Mouse (Mus musculus) left cerebral cortex, postnatal 36 days (tissue): Measurements from ENCODE around the gene Ncoa7. TPM values are rescaled to one million over a fixed set of nuclear protein-coding genes. Genes with fewer than 3 reads are reported as not detected.
"Not testable (repeated sequence)": the region's sequence is repeated elsewhere in the genome, so short reads cannot be mapped to it uniquely, and the experiment has no call there.

Source experiments
- DNase-seq, 2 experiments: peaks; one replicate each; pipeline ENCODE4 v3.0.0; 2021 to 2022; ENCODE audit warnings: low spot score in 2 of 2, mixed read lengths in 1 of 2
- intact Hi-C: fragments of 180-260 bp; cut with DNase I; formaldehyde crosslinking; loops from one replicate; pipeline ENCODE4 v1.15.1; 2025
- total RNA-seq, 2 experiments: library from RNA; stranded (reverse); gene quantifications; 2 replicates each; pipeline ENCODE4 v1.2.3; 2021

The Ncoa7 gene
- total RNA-seq, 2 experiments from 2014 or later: 105 to 109 TPM

DNA sequence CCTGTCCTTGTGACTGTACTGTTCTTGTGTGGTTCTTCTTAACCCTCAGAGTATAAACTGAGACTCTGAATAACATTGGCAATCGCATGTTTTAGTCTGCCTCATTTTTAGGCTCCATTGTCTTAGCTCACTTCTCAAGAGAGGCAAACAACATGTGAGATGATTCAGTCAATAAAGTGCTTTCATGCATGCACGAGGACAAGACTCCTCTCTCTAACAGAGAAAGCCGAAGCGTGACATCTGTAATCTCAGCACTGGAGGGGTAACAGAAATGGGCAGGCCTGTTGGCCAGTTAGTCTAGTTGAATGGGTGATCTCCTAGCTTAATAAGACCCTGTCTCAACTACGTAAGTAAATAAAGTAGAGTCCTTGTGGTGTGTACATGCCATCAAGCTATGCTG is 95.1 kb downstream of the Ncoa7 start:
- intact Hi-C loops: no loop called here

DNA sequence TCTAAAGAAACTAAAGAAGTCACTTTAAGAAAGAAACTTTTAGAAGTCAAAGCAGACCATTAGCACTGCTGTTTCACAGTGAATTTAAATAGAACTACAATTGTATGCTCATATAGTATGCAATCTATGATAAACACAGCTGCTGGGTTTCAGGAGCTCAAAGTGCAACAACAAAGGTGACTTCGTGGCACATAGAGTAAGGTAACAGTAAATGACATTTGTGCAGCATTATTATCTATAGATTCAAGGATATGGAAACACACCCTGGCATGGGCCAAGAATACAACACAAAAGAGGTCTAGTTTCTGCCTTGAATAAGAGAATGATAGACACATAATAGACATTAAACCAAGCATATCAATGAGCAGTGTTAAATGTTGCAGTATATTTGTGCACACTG is 100.5 kb downstream of the Ncoa7 start:
- no peak for DNase-seq
- intact Hi-C loops: no loop called here

More for the DNA sequence above, 95.1 kb downstream of the Ncoa7 start:
- DNase-seq: no peak

DNA sequence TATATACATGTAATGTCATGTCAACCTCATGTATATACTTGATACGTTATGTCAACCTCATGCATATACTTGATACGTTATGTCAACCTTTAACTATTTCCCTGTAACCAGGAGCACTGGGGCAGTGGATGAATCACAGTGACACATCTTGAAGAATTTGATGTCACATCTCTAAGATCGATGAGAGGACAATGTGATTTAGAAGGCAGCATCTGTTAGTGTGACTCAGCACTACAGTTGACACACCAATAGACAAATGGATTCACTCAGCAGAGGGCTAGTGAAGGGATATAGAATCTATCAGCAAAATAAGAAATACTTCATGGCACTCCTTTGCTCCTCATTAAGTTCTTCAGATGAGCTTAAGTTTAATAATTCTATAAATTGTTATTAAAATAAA is 116.3 kb downstream of the Ncoa7 start:
- intact Hi-C loops: no loop called here
- DNase-seq: no peak

DNA sequence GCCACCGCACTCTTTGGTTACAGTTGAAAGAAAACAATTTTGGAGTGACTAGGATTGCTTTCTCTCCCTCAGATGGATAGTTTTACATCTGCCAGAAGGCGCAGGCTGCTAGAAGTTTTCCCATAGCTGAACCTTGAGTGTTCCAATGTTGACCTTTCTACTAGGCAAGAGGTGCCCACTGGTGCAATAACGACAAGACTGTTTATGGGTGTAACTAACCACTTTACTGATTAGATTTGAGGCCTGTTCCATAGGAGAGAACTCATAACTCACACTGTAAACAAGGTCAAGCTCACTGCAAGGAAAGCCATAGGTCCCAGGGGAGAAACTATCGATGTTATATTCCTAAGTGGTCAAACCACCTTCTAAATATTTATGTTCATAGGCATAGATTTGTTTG is 119.7 kb downstream of the Ncoa7 start:
- intact Hi-C loops: no loop called here
- DNase-seq: no peak

DNA sequence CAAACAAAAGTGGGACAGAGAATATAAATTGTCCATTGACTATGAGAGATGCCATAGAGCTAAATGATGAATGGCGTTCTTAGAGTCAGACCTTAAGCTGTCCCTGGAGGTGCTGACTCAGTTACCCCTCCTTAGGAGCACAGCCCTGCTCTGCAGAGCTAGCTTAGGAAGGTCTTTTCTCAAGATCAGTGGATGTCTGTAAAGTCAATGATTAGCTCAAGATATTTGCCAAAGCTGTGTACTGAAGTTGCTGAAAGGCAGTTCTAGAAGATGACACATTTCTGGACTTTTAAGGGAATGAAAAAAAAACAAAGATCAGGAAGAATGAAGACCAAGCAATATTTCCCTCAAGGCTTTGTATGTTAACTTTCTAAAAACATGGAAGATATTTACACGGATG is 123.4 kb downstream of the Ncoa7 start:
- intact Hi-C loops: no loop called here
- DNase-seq: no peak

DNA sequence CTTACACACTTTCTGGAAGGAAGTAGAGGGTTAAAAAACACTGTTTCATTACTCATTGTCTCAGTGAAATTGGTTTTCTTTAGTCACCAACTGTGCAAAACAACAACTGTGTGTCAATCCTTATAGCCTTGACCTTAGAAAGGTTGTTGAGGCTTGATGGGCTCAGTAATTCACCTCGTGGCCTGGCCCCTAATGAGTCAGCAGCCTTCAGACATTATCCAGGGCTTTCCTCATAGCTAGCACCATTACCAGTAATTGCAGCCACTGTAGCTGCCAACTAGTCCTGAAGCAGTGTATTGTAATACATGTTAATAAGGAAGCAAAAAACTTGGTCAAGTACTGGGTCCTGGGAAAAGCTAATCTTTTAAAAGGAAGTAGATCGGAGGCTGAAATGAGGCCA is 125.1 kb downstream of the Ncoa7 start:
- no peak for DNase-seq
- intact Hi-C loops: no loop called here

DNA sequence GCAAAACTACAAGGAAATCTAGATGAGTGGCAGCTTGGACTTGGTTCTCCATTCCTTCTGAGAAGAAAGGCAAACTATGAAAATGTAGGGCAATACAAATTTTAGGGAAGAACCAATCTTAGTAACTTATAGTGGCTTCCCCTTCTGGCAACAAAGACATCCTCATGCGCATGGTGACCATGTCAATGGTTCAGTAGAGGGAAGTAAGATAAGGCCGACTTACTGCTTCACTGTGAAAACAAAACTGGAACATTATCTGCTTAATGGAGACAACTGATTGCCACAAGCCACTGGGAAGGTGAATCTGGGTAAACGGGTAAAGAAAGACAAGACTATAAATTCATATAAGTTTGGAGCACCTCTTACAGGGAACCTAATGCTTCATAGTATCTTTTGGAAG is 128.3 kb downstream of the Ncoa7 start:
- no peak for DNase-seq
- intact Hi-C loops: no loop called here

DNA sequence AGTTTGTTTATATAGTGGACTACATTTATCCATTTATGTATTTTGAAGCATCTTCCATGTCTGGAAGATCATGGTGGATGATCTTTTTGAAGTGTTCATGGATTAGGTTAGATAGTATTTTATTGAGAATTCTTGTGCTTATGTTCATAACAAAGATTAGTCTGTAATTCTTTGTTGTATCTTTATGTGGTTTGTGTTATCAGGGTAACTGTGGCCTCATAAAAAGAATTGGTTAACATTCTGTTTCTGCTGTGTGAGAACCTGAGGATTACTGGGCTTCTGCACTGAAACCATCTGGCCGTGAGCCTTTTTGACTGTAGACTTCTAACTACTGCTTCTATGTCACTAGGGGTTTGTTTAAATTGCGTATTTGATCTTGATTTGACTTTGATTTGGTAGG is 136.5 kb downstream of the Ncoa7 start:
- intact Hi-C loops: no loop called here
- no peak for DNase-seq

DNA sequence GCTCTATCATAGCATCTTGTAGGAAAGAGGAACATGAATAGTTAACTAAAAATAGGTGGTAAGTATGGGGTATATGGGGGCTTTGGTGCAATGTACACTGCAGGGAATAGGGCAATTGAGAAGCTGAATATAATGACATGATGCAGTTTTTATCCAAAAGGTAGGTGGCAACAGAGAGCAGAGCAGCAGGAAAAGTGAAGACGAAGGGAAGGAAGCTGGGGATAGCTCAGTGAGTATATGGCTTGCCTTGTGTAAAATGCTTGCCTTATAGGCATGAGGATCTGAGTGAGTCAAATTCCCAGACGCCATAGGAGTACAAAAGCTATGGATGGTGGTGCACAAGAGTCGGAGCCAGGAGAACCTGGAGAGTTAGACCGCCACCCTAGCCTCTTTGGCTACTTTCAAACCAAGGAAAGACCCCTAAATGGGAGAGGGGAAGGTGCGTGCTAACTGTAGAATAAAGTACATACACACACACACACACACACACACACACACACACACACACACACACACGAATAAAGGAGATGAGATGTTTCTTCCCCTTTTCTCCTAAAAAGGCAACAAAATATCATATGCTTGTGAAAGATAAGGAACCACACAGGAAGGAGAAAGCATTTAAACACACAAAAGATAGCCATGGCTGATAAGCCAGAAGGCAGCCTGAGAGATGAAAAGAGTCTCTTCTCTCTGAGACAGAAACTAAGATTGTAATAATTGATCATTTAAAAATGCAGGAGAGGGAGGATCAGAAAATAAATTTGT is 142.4 kb downstream of the Ncoa7 start:
- intact Hi-C loops: no loop called here
- DNase-seq: no peak

DNA sequence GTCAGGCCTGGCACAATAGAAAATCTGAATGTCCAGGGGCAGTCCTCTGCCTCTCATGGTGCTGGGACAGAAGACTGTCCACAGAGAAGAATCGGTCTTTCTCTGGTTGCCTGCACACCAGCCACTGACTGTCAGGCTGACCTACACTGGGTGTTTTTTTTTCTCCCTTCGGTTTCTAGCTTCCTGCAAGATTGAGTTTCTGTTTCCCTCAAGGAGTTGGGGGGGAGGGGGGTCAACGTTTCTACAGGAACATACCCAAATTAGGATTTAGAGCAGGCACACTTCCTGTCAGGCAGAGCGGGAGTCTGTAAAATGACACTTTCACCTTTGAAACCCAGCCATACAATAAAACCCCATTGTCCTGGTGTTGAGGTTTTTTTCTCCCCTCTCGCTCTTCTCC is 147.5 kb downstream of the Ncoa7 start:
- intact Hi-C loops: no loop called here
- DNase-seq: no peak

DNA sequence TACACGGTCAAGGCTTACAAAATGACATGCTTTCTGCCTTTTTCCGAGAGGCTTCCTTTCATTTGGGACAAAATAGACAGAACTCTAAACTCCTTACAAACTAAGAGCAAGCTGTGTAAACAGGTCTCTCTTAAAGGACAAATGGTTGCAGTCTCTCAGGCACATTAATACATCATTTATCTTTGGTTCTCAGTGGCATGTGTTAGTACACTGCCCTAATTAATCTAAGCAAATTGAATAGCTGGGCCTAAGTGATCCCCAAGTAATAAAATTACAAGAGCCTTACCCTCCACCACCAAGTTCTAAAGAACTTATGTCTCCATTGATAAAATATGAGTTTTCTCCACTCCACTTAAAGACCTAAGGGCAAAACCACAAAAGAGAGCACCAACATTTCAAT is 155.4 kb downstream of the Ncoa7 start:
- DNase-seq: no peak
- intact Hi-C loops: no loop called here

DNA sequence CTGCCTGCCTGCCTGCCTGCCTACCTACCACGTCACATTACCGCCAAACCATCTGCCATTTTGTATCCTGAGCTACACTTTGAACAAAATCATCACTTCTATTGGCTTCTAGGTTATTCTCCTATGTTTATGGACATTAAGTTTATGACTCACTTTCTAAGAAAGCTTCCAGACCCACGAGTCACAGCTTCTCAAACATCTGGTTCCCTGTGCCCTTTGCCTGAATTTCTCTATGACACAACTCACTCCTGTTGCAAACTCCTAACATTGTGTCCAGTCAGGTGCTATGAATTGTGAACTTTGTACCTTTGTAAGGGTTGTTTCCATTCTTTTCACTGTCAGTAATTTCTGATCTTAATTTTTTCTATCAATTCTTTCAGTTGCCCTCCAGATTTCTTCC is 164.9 kb downstream of the Ncoa7 start:
- DNase-seq: no peak
- intact Hi-C loops: no loop called here

DNA sequence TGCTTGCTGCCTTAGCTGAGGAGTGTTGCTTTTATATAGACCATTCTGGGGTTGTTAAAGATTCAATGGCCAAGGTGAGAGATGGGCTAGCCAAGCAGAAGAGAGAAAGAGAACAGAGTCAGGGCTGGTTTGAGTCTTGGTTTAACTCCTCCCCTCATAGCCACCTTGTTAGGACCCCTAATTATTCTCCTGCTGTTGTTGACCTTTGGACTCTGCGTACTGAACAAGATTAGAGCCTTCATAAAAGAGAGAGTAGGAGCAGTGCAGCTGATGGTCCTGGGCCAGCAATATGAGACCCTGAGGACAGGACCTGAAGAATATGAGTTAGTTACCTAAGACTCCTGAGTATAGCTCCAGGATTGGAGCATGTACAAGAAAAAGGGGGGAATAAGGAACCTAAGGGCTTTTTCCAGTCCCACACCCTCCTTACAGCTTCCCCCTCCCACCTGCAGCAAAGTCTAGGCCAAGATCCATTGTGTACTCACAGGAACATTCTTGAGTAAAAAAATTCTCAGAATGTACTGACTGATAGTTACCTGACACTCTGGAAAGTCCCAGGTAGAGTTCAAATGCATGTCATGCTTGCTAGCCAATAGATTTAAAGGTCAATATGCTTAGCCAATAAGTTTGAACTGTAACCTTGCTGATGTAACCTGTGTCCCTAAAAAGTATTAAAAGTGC is 166.5 kb downstream of the Ncoa7 start:
- DNase-seq, intact Hi-C loops: not testable (repeated sequence)

DNA sequence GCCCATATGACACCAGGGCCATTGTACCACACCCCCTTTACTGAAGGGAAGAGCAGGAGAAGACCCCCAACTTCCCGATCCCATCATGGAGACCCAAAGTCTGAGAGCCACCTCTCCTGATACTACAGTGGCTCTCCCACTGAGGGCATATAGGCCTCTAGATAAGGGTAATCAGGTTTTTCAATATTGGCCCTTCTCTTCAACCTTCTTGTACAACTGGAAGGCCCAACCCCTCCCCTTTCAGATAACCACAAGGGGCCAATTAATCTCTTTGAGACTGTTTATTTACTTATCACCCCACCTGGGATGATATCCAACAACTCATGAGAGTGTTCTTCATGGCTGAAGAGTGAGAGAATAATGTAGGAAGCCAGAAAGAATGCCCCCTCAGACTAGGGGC is 170.4 kb downstream of the Ncoa7 start:
- no peak for DNase-seq
- intact Hi-C loops: no loop called here

DNA sequence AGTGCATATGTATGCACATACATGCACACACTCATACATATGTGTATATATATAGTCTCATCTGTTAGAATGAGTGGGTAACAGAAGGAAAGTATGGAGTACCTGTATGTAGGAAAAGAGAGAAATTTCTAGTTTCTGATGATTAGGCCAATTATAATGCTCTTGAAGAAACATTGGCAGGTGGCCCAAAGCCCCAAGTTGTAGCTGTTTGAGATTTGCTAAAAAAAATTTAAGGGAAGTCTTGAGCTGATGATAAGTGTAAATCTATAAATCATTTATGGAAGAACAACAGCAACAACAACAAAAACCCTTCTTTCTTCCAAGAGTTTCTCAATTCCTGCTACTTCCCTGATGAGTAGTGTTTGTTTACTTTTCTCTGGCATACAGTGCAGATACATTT is 173.1 kb downstream of the Ncoa7 start:
- DNase-seq: no peak
- intact Hi-C loops: no loop called here

DNA sequence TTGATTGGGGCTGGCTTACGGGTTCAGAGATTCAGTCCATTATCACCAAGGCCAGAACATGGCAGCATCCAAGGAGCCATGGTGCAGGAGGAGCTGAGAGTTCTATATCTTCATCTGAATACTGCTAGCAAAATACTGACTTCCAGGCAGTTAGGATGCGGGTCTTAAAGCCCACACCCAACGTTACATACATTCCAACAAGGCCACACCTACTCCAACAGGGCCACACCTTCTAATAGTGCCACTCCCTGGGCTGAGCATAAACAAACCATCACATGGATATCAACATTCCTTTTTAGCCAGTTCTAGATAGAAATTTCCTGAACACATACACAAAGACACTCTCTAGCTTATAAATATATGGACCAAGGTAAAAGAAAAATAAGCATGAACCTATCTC is 173.6 kb downstream of the Ncoa7 start, which contains the start of gene Hint3:
Gene Hint3 (minus strand): TSS at position 120 of the 400 bp plus-strand sequence.
- intact Hi-C loops: no loop called here
- no peak for DNase-seq

DNA sequence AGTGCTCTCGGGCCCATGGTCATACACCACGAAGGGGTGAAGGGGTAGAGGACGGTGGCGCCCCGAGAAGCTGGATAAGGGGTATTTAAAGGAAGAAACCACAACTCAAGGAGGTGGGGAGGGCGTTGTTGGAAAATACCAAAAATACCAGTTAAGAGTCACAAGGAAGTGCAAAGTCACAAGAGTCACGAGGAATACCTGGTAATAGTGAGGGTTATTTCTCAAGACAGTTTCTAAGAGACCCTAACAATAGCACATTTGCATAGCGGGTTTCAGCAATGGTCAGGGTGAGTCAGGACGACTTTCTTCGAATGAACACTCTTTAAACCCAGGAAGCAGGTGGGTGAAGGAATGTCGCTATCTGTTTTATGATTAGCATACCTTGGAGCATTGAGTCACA is 174.7 kb downstream of the Ncoa7 start:
- DNase-seq, intact Hi-C loops: not testable (repeated sequence)

DNA sequence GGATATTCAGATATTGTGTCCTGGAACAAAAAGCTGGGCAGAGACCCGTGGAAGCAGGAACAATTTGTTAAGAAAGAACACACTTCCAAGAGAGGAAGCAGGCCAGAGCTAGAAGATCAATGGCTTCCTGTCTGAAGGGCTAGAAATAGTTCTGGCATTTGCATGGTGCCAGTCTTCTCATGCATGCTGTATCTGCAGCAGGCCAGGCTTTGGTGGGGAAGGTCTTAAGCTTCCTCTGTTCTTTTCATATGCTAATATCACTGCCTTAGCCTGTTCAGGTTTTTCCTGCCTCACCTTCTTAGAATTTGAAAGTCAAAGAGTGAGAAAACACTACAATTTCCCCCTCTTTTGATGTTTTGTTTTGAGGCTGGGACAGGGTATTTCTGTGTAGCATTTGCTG is 175.6 kb downstream of the Ncoa7 start:
- no peak for DNase-seq
- intact Hi-C loops: no loop called here

DNA sequence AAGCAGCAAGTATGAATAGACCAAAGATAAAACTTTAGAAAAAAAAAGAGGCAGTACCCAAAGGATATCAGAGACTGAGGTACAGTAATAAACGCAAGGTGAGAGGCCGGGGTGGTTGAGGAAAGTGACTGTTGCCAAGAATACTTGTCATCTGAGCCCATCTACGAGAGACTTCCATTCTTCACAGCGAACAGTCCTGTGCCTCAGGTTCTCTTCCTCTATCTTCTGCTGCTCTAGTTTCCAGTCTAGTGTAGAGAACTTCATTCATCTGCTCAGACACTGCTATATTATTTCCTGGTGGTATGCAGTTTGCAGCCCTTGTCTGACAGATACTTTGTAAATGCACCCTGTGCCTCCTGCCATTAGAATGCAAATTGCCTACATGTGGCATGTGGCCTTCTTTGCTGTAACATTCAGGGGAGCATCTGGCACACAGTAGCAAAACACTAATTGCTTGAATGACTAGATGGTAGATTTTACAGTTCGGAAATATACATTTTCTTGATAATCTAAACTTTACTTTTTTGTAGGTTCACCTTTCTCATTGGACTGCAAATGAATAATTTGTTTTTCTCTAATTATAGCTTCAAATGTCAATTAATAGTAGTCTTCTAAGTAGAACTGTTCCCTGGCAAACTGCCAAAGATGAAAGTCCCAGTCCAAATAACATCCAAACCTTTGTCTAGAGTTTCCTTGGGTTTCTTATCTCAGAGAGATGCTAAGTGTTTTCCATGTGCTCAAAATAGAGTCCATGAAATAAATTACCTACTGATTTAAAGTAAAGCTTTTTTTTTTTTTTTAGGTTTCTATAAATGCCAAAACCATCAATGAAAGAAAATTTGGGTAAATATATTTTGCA is 178.7 kb downstream of the Ncoa7 start:
- intact Hi-C loops: no loop called here
- no peak for DNase-seq

DNA sequence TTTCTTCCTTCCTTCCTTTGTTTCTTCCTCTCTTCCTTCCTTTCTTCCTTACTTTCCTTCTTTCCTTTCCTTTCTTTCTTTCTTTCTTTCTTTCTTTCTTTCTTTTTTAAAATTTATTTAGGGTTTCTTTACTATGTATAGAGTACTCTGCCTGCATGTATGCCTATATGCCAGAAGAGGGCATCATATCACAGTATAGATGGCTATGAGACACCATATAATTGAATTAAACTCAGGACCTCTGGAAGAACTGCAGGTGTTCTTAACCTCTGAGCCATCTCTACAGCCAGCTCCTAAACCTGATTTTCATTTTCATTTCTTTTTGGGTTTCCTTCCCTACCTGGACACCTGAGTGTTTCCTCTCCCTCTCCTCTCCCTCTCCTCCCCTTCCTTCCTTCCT is 180.2 kb downstream of the Ncoa7 start:
- intact Hi-C loops: no loop called here
- no peak for DNase-seq

DNA sequence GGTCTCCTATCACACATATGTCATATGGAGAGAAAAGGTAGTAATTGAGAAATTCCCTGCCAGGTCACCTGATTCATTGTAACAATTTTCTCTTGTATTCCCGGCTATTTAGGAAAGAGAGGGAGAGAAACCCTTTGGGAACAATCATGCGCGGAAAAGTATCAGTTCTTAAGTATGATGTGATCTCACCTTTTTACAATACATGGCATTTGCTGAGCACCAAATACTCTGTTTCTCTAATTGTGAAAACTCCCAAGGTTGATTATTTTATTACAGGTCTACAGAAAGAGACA is 184.3 kb downstream of the Ncoa7 start:
- intact Hi-C loops: loop anchor here (2.0 to 5.0 kb wide), 2 partner anchors 184 to 678 kb away; partner anchors contain the start of gene Ncoa7
- no peak for DNase-seq
